Mouse (Mus musculus): Measurements from ENCODE around the gene Mgp. TPM values are rescaled to one million over a fixed set of nuclear protein-coding genes. Genes with fewer than 3 reads are reported as not detected.

Gene Mgp
- polyA plus RNA-seq, 1 experiment from 2014 or later: 768 TPM

GRCm38 (mm10) chr6:136861020-136861419 lies 14.6 kb downstream of the Mgp start:
- Histone ChIP-seq H3K9me3 (ENCODE audit: low read depth, low read length) (no peaks in the 10 kb centered on the region), H3K4me2 (0 out of 2 replicates have a peak overlapping the region, but pooled peaks have one; percentile 14), H3K27ac (ENCODE audit: low read depth) (peak overlapping the region; percentile 25), H3K4me1 (ENCODE audit: insufficient read depth) (peaks cover 21% of the 10 kb centered on the region), H3K27me3 (ENCODE audit: insufficient read depth, low read length) (no peaks in the 10 kb centered on the region), H3K4me3 (ENCODE audit: low read depth, low read length) (no peak overlapping the region), H3K9ac (no peak overlapping the region), H3K36me3 (ENCODE audit: insufficient read depth) (no peaks in the 10 kb centered on the region)
- WGBS: 19% methylated on average over 9 of the region's 9 CpGs
- peak; percentile 93 for DNase-seq
- 0 out of 2 replicates have a peak, but pooled peaks have one; percentile 5 for ATAC-seq (ENCODE audit: insufficient read depth)
- peak; percentile 89 for TF ChIP-seq CTCF (IDR thresholded peaks at IDR 0.05; ENCODE audit: low read depth)

- WGBS: 30% methylated on average over 8 of the region's 8 CpGs
- Histone ChIP-seq H3K4me2 (peak overlapping the region; percentile 55), H3K27me3 (ENCODE audit: insufficient read depth, low read length) (no peaks in the 10 kb centered on the region), H3K4me1 (ENCODE audit: insufficient read depth) (peaks cover 22% of the 10 kb centered on the region), H3K9me3 (ENCODE audit: low read depth, low read length) (no peaks in the 10 kb centered on the region), H3K27ac (ENCODE audit: low read depth) (peak overlapping the region; percentile 96), H3K36me3 (ENCODE audit: insufficient read depth) (no peaks in the 10 kb centered on the region), H3K4me3 (ENCODE audit: low read depth, low read length) (no peak overlapping the region), H3K9ac (no peak overlapping the region)
- TF ChIP-seq CTCF (IDR thresholded peaks at IDR 0.05; ENCODE audit: low read depth): no peak
- DNase-seq: peak; percentile 50
- no peak for ATAC-seq (ENCODE audit: insufficient read depth)
These were observed 17.2 kb downstream of the Mgp start for GRCm38 (mm10) chr6:136858420-136858819.

- TF ChIP-seq CTCF (IDR thresholded peaks at IDR 0.05; ENCODE audit: low read depth): no peak
- WGBS: 6% methylated on average over 11 of the region's 11 CpGs
- Histone ChIP-seq H3K27ac (ENCODE audit: low read depth) (peak overlapping the region; percentile 96), H3K4me3 (ENCODE audit: low read depth, low read length) (peak overlapping the region; percentile 25; the same call in 1 of the 2 replicates), H3K9me3 (ENCODE audit: low read depth, low read length) (no peaks in the 10 kb centered on the region), H3K4me2 (peak overlapping the region; percentile 55), H3K36me3 (ENCODE audit: insufficient read depth) (no peaks in the 10 kb centered on the region), H3K27me3 (ENCODE audit: insufficient read depth, low read length) (no peaks in the 10 kb centered on the region), H3K4me1 (ENCODE audit: insufficient read depth) (peaks cover 23% of the 10 kb centered on the region), H3K9ac (peak overlapping the region; percentile 39)
- ATAC-seq (ENCODE audit: insufficient read depth) (peak; percentile 54), DNase-seq (peak; percentile 84)
These were observed 17.8 kb downstream of the Mgp start for GRCm38 (mm10) chr6:136857873-136858260.

GRCm38 (mm10) chr6:136857186-136857872 lies 18.3 kb downstream of the Mgp start, which contains the start of gene Art4:
TSS of gene Art4 (minus strand) at chr6:136857733.
- Histone ChIP-seq H3K36me3 (ENCODE audit: insufficient read depth) (no peaks in the 10 kb centered on the region), H3K27ac (ENCODE audit: low read depth) (peak within 1 kb of the TSS; percentile 96), H3K4me3 (ENCODE audit: low read depth, low read length) (peak within 1 kb of the TSS; percentile 25), H3K27me3 (ENCODE audit: insufficient read depth, low read length) (no peaks in the 10 kb centered on the region), H3K4me1 (ENCODE audit: insufficient read depth) (peaks cover 25% of the 10 kb centered on the region), H3K9ac (peak within 1 kb of the TSS; percentile 39), H3K4me2 (peak within 1 kb of the TSS; percentile 55), H3K9me3 (ENCODE audit: low read depth, low read length) (no peaks in the 10 kb centered on the region)
- ATAC-seq (ENCODE audit: insufficient read depth) (peak; percentile 41), DNase-seq (peak; percentile 69)
- WGBS: 15% methylated on average over 18 of the region's 18 CpGs
- no peak for TF ChIP-seq CTCF (IDR thresholded peaks at IDR 0.05; ENCODE audit: low read depth)

- peaks cover 25% of the 10 kb centered on the region for H3K4me1 ChIP-seq (ENCODE audit: insufficient read depth)
- peak overlapping the region; percentile 87 for H3K27ac ChIP-seq (ENCODE audit: low read depth)
- TF ChIP-seq CTCF (IDR thresholded peaks at IDR 0.05; ENCODE audit: low read depth): no peak
- ATAC-seq (ENCODE audit: insufficient read depth): peak; percentile 47; the same call in 1 of the 2 replicates
- no peaks in the 10 kb centered on the region for H3K9me3 ChIP-seq (ENCODE audit: low read depth, low read length)
- 0 out of 2 replicates have a peak overlapping the region, but pooled peaks have one; percentile 44 for H3K9ac ChIP-seq
- no peaks in the 10 kb centered on the region for H3K27me3 ChIP-seq (ENCODE audit: insufficient read depth, low read length)
- H3K4me2 ChIP-seq: peak overlapping the region; percentile 55
- peak; percentile 73 for DNase-seq
- H3K4me3 ChIP-seq (ENCODE audit: low read depth, low read length): peak overlapping the region; percentile 25
- 16% methylated on average over 14 of the region's 14 CpGs for WGBS
- no peaks in the 10 kb centered on the region for H3K36me3 ChIP-seq (ENCODE audit: insufficient read depth)
These were observed 19.5 kb downstream of the Mgp start for GRCm38 (mm10) chr6:136856071-136856636.

GRCm38 (mm10) chr6:136855183-136855582 lies 20.4 kb downstream of the Mgp start:
- no peak overlapping the region for H3K9ac ChIP-seq
- WGBS: 62% methylated on average over 2 of the region's 2 CpGs

GRCm38 (mm10) chr6:136854361-136854781 lies 21.3 kb downstream of the Mgp start:
- peaks cover 25% of the 10 kb centered on the region for H3K4me1 ChIP-seq (ENCODE audit: insufficient read depth)
- H3K9ac ChIP-seq: no peak overlapping the region
- H3K27me3 ChIP-seq (ENCODE audit: insufficient read depth, low read length): no peaks in the 10 kb centered on the region
- no peak overlapping the region for H3K4me3 ChIP-seq (ENCODE audit: low read depth, low read length)
- H3K36me3 ChIP-seq (ENCODE audit: insufficient read depth): no peaks in the 10 kb centered on the region
- ATAC-seq (ENCODE audit: insufficient read depth): no peak
- no peaks in the 10 kb centered on the region for H3K9me3 ChIP-seq (ENCODE audit: low read depth, low read length)
- TF ChIP-seq CTCF (IDR thresholded peaks at IDR 0.05; ENCODE audit: low read depth): no peak
- no peak overlapping the region for H3K27ac ChIP-seq (ENCODE audit: low read depth)
- WGBS: 81% methylated on average over 11 of the region's 11 CpGs
- H3K4me2 ChIP-seq: peak overlapping the region; percentile 8; the same call in 1 of the 2 replicates
- no peak for DNase-seq

More at GRCm38 (mm10) chr6:136855183-136855582, 20.4 kb downstream of the Mgp start:
- DNase-seq (no peak), ATAC-seq (ENCODE audit: insufficient read depth) (no peak)
- Histone ChIP-seq H3K27ac (ENCODE audit: low read depth) (no peak overlapping the region), H3K4me3 (ENCODE audit: low read depth, low read length) (peak overlapping the region; percentile 25; the same call in 1 of the 2 replicates), H3K9me3 (ENCODE audit: low read depth, low read length) (no peaks in the 10 kb centered on the region), H3K27me3 (ENCODE audit: insufficient read depth, low read length) (no peaks in the 10 kb centered on the region), H3K36me3 (ENCODE audit: insufficient read depth) (no peaks in the 10 kb centered on the region), H3K4me2 (peak overlapping the region; percentile 55), H3K4me1 (ENCODE audit: insufficient read depth) (peaks cover 25% of the 10 kb centered on the region)
- no peak for TF ChIP-seq CTCF (IDR thresholded peaks at IDR 0.05; ENCODE audit: low read depth)

Data from lung, embryonic 14.5 days (tissue).